9 mouse cellular contexts compared by ENCODE assay signal in the genomic region with DNA sequence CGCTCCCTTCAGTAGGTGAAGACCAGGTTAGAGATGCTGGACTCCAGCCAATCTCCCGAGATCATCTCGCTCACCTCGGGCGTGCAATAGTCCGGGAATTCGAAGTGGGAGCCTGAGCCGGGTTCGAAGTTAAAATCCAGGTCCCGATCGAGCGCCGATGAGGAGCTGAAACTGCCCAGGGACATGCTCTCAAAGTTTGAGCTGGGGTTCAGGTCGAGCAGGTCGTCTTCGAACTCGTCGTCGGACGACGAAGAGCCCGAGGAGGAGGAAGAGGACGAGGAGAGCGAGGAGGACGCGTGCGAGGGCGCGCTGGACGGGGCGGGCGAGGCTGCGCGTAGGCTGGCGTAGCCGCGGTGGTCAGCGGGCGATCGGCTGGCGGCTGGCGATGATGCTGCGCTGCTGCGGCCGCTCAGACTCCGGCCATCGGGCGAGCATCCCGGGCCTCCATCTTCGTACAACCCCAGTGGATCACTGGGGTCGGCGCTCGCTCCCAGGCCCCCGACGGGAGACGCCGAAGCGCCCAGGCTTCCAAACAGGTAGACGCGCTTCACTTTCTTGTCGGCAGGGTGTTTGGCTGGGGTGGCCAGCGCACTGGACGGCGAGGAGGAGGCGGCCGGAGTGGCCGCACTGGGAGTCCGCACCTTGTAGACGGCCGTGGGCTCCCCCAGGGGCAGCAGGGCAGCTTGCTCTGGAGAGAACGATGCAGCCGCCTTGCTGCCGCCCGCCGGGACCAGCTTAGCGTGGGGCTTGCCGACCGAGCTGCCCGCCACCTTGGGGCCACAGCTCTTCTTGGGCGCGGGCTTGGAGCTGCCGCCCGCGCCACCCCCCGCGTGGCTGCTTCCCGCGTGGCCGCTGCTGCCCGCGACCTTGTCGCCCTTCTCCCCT. TPM values are rescaled to one million over a fixed set of nuclear protein-coding genes. Genes with fewer than 3 reads are reported as not detected.
DNase-seq lines count a peak whose midpoint lies in the region; ATAC-seq and TF ChIP-seq lines count a peak whose summit lies in the region.
"Had no signal": no experiment of that assay in that cellular context is flagged by ENCODE, and none has a peak within 500 bp of the region (broad histone marks: within the 10 kb centered on the region; RNA-seq: fewer than 3 reads in every experiment).

No protein-coding gene starts in this region.

- no peak for TF ChIP-seq POLR2A in brain, embryonic 14.5 days (IDR thresholded peaks at IDR 0.05; ENCODE audit: borderline replicate concordance, extremely low read depth, insufficient read depth, insufficient read length, poor library complexity, severe bottlenecking)
- no peak for TF ChIP-seq POLR2A in limb, embryonic 14.5 days (IDR thresholded peaks at IDR 0.05; ENCODE audit: borderline replicate concordance, extremely low read depth, insufficient read depth, insufficient read length)
- peak; percentile 69 for TF ChIP-seq POLR2A in myocyte (IDR thresholded peaks at IDR 0.05; ENCODE audit: insufficient read length, low read depth)

- under 1% methylated on average over 79 of the region's 92 CpGs for WGBS in forebrain, embryonic 14.5 days
- WGBS in hindbrain, embryonic 14.5 days, result under 1% methylated on average over 86 of the region's 92 CpGs
- WGBS in limb, embryonic 14.5 days, result under 1% methylated on average over 58 of the region's 92 CpGs

- ATAC-seq in forebrain, embryonic 14.5 days, result no peak
- no peak for ATAC-seq in hindbrain, embryonic 14.5 days (ENCODE audit: low FRiP score)
- no peak for ATAC-seq in limb, embryonic 14.5 days (ENCODE audit: low FRiP score, low read depth)

- H3K4me1 ChIP-seq in forebrain, embryonic 14.5 days (ENCODE audit: control insufficient read depth, insufficient read depth, low read length), result peaks cover 16% of the 10 kb centered on the region
- peaks cover 18% of the 10 kb centered on the region for H3K4me1 ChIP-seq in hindbrain, embryonic 14.5 days (replicated peaks; ENCODE audit: control insufficient read depth, insufficient read depth, low read length)
- H3K4me1 ChIP-seq in limb, embryonic 14.5 days (ENCODE audit: control insufficient read depth, insufficient read depth, low read length), result peaks cover 10% of the 10 kb centered on the region

- peak overlapping the region; percentile 100 for H3K27ac ChIP-seq in forebrain, embryonic 14.5 days (ENCODE audit: low read depth, low read length)
- peak overlapping the region; percentile 99 for H3K27ac ChIP-seq in hindbrain, embryonic 14.5 days
- peak overlapping the region; percentile 99 for H3K27ac ChIP-seq in limb, embryonic 14.5 days (replicated peaks; ENCODE audit: low read depth, low read length)

- TF ChIP-seq CTCF in brain, embryonic 14.5 days (IDR thresholded peaks at IDR 0.05; ENCODE audit: borderline replicate concordance, extremely low read depth, insufficient read depth, insufficient read length), result no peak

- H3ac ChIP-seq in myocyte (ENCODE audit: control insufficient read depth, insufficient read length), result peak overlapping the region; percentile 92

- no peaks in the 10 kb centered on the region for H3K9me3 ChIP-seq in forebrain, embryonic 14.5 days (replicated peaks; ENCODE audit: control insufficient read depth, low read length)
- H3K9me3 ChIP-seq in hindbrain, embryonic 14.5 days (ENCODE audit: control insufficient read depth, low read length), result no peaks in the 10 kb centered on the region
- no peaks in the 10 kb centered on the region for H3K9me3 ChIP-seq in limb, embryonic 14.5 days (ENCODE audit: control insufficient read depth, low read length)

- H3K36me3 ChIP-seq in forebrain, embryonic 14.5 days (ENCODE audit: control insufficient read depth, insufficient read depth, low read length), result peaks cover 23% of the 10 kb centered on the region
- H3K36me3 ChIP-seq in hindbrain, embryonic 14.5 days (replicated peaks; ENCODE audit: control insufficient read depth, insufficient read depth), result peaks cover 14% of the 10 kb centered on the region
- 0 out of 2 replicates have a peak, but pooled peaks cover 10% of the 10 kb centered on the region for H3K36me3 ChIP-seq in limb, embryonic 14.5 days (ENCODE audit: control insufficient read depth, insufficient read depth, low read length)
- H3K36me3 ChIP-seq in myocyte (ENCODE audit: control insufficient read depth, insufficient read depth), result peaks cover 8% of the 10 kb centered on the region

- peak overlapping the region; percentile 100 for H3K9ac ChIP-seq in forebrain, embryonic 14.5 days (ENCODE audit: low read length)
- H3K9ac ChIP-seq in hindbrain, embryonic 14.5 days, result peak overlapping the region; percentile 99
- H3K9ac ChIP-seq in limb, embryonic 14.5 days (ENCODE audit: low read depth, low read length, severe bottlenecking), result peak overlapping the region; percentile 100

- DNase-seq in kidney, adult 18-20 months, result peak; percentile 54
- DNase-seq in kidney, adult 11 months, result no peak
- peak; percentile 42 for DNase-seq in brain, embryonic 14.5 days (ENCODE audit: low read depth)
- peak; percentile 54 for DNase-seq in forebrain, embryonic 14.5 days (ENCODE audit: low spot score)
- DNase-seq in hindbrain, embryonic 14.5 days (ENCODE audit: low spot score), result no peak
- no peak for DNase-seq in limb, embryonic 14.5 days (ENCODE audit: low spot score)
- peak; percentile 30 to 54 for DNase-seq in thymus, adult 18-20 months

- H3K79me2 ChIP-seq in myocyte (ENCODE audit: control insufficient read depth, insufficient read depth), result peaks cover 37% of the 10 kb centered on the region

- H3K4me3 ChIP-seq in forebrain, embryonic 14.5 days (ENCODE audit: low read depth, low read length), result peak overlapping the region; percentile 100
- H3K4me3 ChIP-seq in hindbrain, embryonic 14.5 days (replicated peaks; ENCODE audit: low read length), result peak overlapping the region; percentile 99
- H3K4me3 ChIP-seq in limb, embryonic 14.5 days (replicated peaks; ENCODE audit: low read length), result peak overlapping the region; percentile 96
- H3K4me3 ChIP-seq in myocyte, result peak overlapping the region; percentile 99

- peak overlapping the region; percentile 43 for H3K4me2 ChIP-seq in forebrain, embryonic 14.5 days (ENCODE audit: low read length)
- peak overlapping the region; percentile 90 for H3K4me2 ChIP-seq in hindbrain, embryonic 14.5 days (replicated peaks)
- H3K4me2 ChIP-seq in limb, embryonic 14.5 days (replicated peaks; ENCODE audit: low read depth, low read length, severe bottlenecking), result peak overlapping the region; percentile 39
- H3K4me2 ChIP-seq in myocyte (ENCODE audit: low read depth), result peak overlapping the region; percentile 75

- no peaks in the 10 kb centered on the region for H3K27me3 ChIP-seq in forebrain, embryonic 14.5 days (replicated peaks; ENCODE audit: control insufficient read depth, insufficient read depth, low read length)
- H3K27me3 ChIP-seq in hindbrain, embryonic 14.5 days (ENCODE audit: control insufficient read depth, insufficient read depth, low read length), result no peaks in the 10 kb centered on the region
- H3K27me3 ChIP-seq in limb, embryonic 14.5 days (ENCODE audit: control insufficient read depth, insufficient read depth, low read length), result no peaks in the 10 kb centered on the region
- no peaks in the 10 kb centered on the region for H3K27me3 ChIP-seq in myocyte (ENCODE audit: control insufficient read depth, insufficient read depth, insufficient read length)
- H3K27me3 ChIP-seq: Patski had no signal

TF ChIP-seq in myocyte, 11 proteins besides CTCF, POLR2A, EP300 and RAD21:
- TF ChIP-seq MYOD1 (IDR thresholded peaks at IDR 0.05; ENCODE audit: control insufficient read depth in 1 of 3, insufficient read length in 2 of 3, low read depth in 2 of 3), result no peak
- no peak for TF ChIP-seq TCF12 (IDR thresholded peaks at IDR 0.05; ENCODE audit: insufficient read depth, poor library complexity, severe bottlenecking)
- TF ChIP-seq MYOG (IDR thresholded peaks at IDR 0.05; ENCODE audit: control insufficient read depth in 1 of 3, insufficient read depth in 1 of 3, insufficient read length in 2 of 3, low read depth in 2 of 3), result peak in 2 of 3 experiments; percentile 2 to 26
- no peak for TF ChIP-seq SRF (IDR thresholded peaks at IDR 0.05; ENCODE audit: control insufficient read depth, insufficient read length, low read depth)
- no peak for TF ChIP-seq TCF3 (IDR thresholded peaks at IDR 0.05; ENCODE audit: insufficient read length, low read depth)
- TF ChIP-seq CEBPB (IDR thresholded peaks at IDR 0.05; ENCODE audit: insufficient read depth, poor library complexity, severe bottlenecking), result no peak
- TF ChIP-seq REST (IDR thresholded peaks at IDR 0.05; ENCODE audit: insufficient read depth, insufficient read length), result no peak
- no peak for TF ChIP-seq USF1 (IDR thresholded peaks at IDR 0.05; ENCODE audit: low read depth)
- TF ChIP-seq POLR2AphosphoS2 (IDR thresholded peaks at IDR 0.05; ENCODE audit: insufficient read length, low read depth), result peak; percentile 87
- TF ChIP-seq MAX (IDR thresholded peaks at IDR 0.05; ENCODE audit: low read depth), result no peak
- no peak for TF ChIP-seq E2F4 (IDR thresholded peaks at IDR 0.05; ENCODE audit: insufficient read depth)

RNA-seq across cellular contexts. Expression of a gene that starts 1.6 kb away (rescaled TPM):
- 327 and 346 TPM in 2 replicates for polyA plus RNA-seq in brain, embryonic 14.5 days (2012; rRNA removed)
- polyA plus RNA-seq in forebrain, embryonic 14.5 days (2014; fragmentation: Nextera tagmentation; extraction: Ambion mirVana), result 284 and 311 TPM in 2 replicates
- 182 and 195 TPM in 2 replicates for polyA plus RNA-seq in hindbrain, embryonic 14.5 days (2014; fragmentation: Nextera tagmentation; extraction: Ambion mirVana)
- polyA plus RNA-seq in limb, embryonic 14.5 days (2012; rRNA removed), result 67.1 and 96.1 TPM in 2 replicates
- 84.9 and 104 TPM in 2 replicates for polyA plus RNA-seq in limb, embryonic 14.5 days (2014; fragmentation: Nextera tagmentation; extraction: Ambion mirVana)
- 28.2 TPM for polyA plus RNA-seq in myocyte (2012; fragmentation: generic; extraction: Trizol)

Comparison
In these comparisons a context has a peak if more than half of its experiments do, and no peak if none do; other contexts are left out.
1. DNase-seq: peak in kidney, adult 18-20 months (single experiment), brain, embryonic 14.5 days (single experiment), forebrain, embryonic 14.5 days (single experiment) and thymus, adult 18-20 months (2 of 2); none in kidney, adult 11 months (single experiment), hindbrain, embryonic 14.5 days (single experiment) and limb, embryonic 14.5 days (single experiment).
2. H3K4me2 ChIP-seq: peak in every context shown above with its lines; median percentile 90 in hindbrain, embryonic 14.5 days; 75 in myocyte; 43 in forebrain, embryonic 14.5 days; 39 in limb, embryonic 14.5 days.
3. Peak in every context shown above with its lines, with median percentiles within 50 percentile points of each other: H3K27ac ChIP-seq, H3K4me3 ChIP-seq and H3K9ac ChIP-seq.